In genomic region chr5:139932595-139933271, GRCm38 (mm10) we compare ENCODE assay signal across 8 mouse cellular contexts. TPM values are rescaled to one million over a fixed set of nuclear protein-coding genes. Genes with fewer than 3 reads are reported as not detected.
A peak's percentile ranks its signal among the peaks of the same experiment; 100 is the strongest.
DNase-seq lines count a peak whose midpoint lies in the region; ATAC-seq and TF ChIP-seq lines count a peak whose summit lies in the region.

No protein-coding gene starts in this region.

- H3K36me3 ChIP-seq in embryonic facial prominence, embryonic 15.5 days: no peaks in the 10 kb centered on the region
- H3K36me3 ChIP-seq in hindbrain, embryonic 14.5 days (replicated peaks; ENCODE audit: control insufficient read depth, insufficient read depth): no peaks in the 10 kb centered on the region
- no peaks in the 10 kb centered on the region for H3K36me3 ChIP-seq in midbrain, embryonic 11.5 days (ENCODE audit: control insufficient read depth, insufficient read depth, low read length)
- H3K36me3 ChIP-seq in stomach, embryonic 16.5 days (ENCODE audit: control insufficient read depth, insufficient read depth, low read length): no peaks in the 10 kb centered on the region

- TF ChIP-seq CTCF in left cerebral cortex, adult 2 months (IDR thresholded peaks at IDR 0.05): no peak

- H3K4me3 ChIP-seq in embryonic facial prominence, embryonic 15.5 days (replicated peaks): no peak overlapping the region
- H3K4me3 ChIP-seq in hindbrain, embryonic 14.5 days (replicated peaks; ENCODE audit: low read length): no peak overlapping the region
- H3K4me3 ChIP-seq in left cerebral cortex, adult 2 months: no peak overlapping the region
- no peak overlapping the region for H3K4me3 ChIP-seq in midbrain, embryonic 11.5 days (ENCODE audit: low read depth, low read length)
- H3K4me3 ChIP-seq in stomach, embryonic 16.5 days (replicated peaks; ENCODE audit: low read length): no peak overlapping the region

- 0 out of 2 replicates have a peak overlapping the region, but pooled peaks have one; percentile 2 for H3K4me2 ChIP-seq in embryonic facial prominence, embryonic 15.5 days (replicated peaks)
- H3K4me2 ChIP-seq in hindbrain, embryonic 14.5 days (replicated peaks): 0 out of 2 replicates have a peak overlapping the region, but pooled peaks have one; percentile 24
- H3K4me2 ChIP-seq in midbrain, embryonic 11.5 days: no peak overlapping the region
- no peak overlapping the region for H3K4me2 ChIP-seq in stomach, embryonic 16.5 days (ENCODE audit: low read depth, low read length)

- H3K4me1 ChIP-seq in embryonic facial prominence, embryonic 15.5 days: peaks cover 32% of the 10 kb centered on the region
- H3K4me1 ChIP-seq in hindbrain, embryonic 14.5 days (replicated peaks; ENCODE audit: control insufficient read depth, insufficient read depth, low read length): peaks cover 30% of the 10 kb centered on the region
- H3K4me1 ChIP-seq in midbrain, embryonic 11.5 days (ENCODE audit: control insufficient read depth, insufficient read depth, low read length): peaks cover 22% of the 10 kb centered on the region
- H3K4me1 ChIP-seq in stomach, embryonic 16.5 days (ENCODE audit: control insufficient read depth, insufficient read depth, low read length): peaks cover 14% of the 10 kb centered on the region

- H3K27ac ChIP-seq in embryonic facial prominence, embryonic 15.5 days (replicated peaks): no peak overlapping the region
- peak overlapping the region; percentile 41; the same call in 1 of the 2 replicates for H3K27ac ChIP-seq in hindbrain, embryonic 14.5 days
- H3K27ac ChIP-seq in left cerebral cortex, adult 2 months: no peak overlapping the region
- no peak overlapping the region for H3K27ac ChIP-seq in midbrain, embryonic 11.5 days (ENCODE audit: low read depth, low read length)
- H3K27ac ChIP-seq in stomach, embryonic 16.5 days (ENCODE audit: low read length): no peak overlapping the region

- ATAC-seq in embryonic facial prominence, embryonic 15.5 days (ENCODE audit: insufficient number of reproducible peaks, low FRiP score, low TSS enrichment, low read depth): peak; percentile 27; the same call in 1 of the 2 replicates
- ATAC-seq in hindbrain, embryonic 14.5 days (ENCODE audit: low FRiP score): peak; percentile 71; the same call in 1 of the 2 replicates
- peak; percentile 84 for ATAC-seq in midbrain, embryonic 11.5 days (ENCODE audit: low FRiP score)
- peak; percentile 56 for ATAC-seq in stomach, embryonic 16.5 days (ENCODE audit: insufficient read depth, low FRiP score)

- intact Hi-C loops in left cerebral cortex, adult 2 months (cut with DNase I): no loop called here

- H3K9me3 ChIP-seq in embryonic facial prominence, embryonic 15.5 days (replicated peaks): no peaks in the 10 kb centered on the region
- H3K9me3 ChIP-seq in hindbrain, embryonic 14.5 days (ENCODE audit: control insufficient read depth, low read length): no peaks in the 10 kb centered on the region
- no peaks in the 10 kb centered on the region for H3K9me3 ChIP-seq in midbrain, embryonic 11.5 days (ENCODE audit: control insufficient read depth, low read length)
- no peaks in the 10 kb centered on the region for H3K9me3 ChIP-seq in stomach, embryonic 16.5 days (replicated peaks; ENCODE audit: control insufficient read depth, low read length)

- no peak overlapping the region for H3K9ac ChIP-seq in embryonic facial prominence, embryonic 15.5 days
- no peak overlapping the region for H3K9ac ChIP-seq in hindbrain, embryonic 14.5 days
- no peak overlapping the region for H3K9ac ChIP-seq in midbrain, embryonic 11.5 days (ENCODE audit: low read length)
- H3K9ac ChIP-seq in stomach, embryonic 16.5 days (ENCODE audit: low read length): no peak overlapping the region

- no peaks in the 10 kb centered on the region; the same call in 1 of the 2 replicates for H3K27me3 ChIP-seq in embryonic facial prominence, embryonic 15.5 days
- H3K27me3 ChIP-seq in hindbrain, embryonic 14.5 days (ENCODE audit: control insufficient read depth, insufficient read depth, low read length): 0 out of 2 replicates have a peak, but pooled peaks cover 4% of the 10 kb centered on the region
- no peaks in the 10 kb centered on the region; the same call in 1 of the 2 replicates for H3K27me3 ChIP-seq in midbrain, embryonic 11.5 days (ENCODE audit: control insufficient read depth, insufficient read depth, low read length)
- peaks cover 6% of the 10 kb centered on the region; the same call in 1 of the 2 replicates for H3K27me3 ChIP-seq in stomach, embryonic 16.5 days (ENCODE audit: control insufficient read depth, insufficient read depth, low read length)

- DNase-seq in CD4-positive helper T cell, adult 2 months (ENCODE audit: low read depth, low spot score): peak; percentile 78
- DNase-seq in NIH3T3 (ENCODE audit: low read depth): peak; percentile 83
- DNase-seq in hindbrain, embryonic 14.5 days (ENCODE audit: low spot score): peak; percentile 89
- peak; percentile 74 to 81 for DNase-seq in left cerebral cortex, adult 2 months (ENCODE audit: extremely low spot score in 1 of 2, low spot score in 2 of 2)
- DNase-seq in midbrain, embryonic 11.5 days (ENCODE audit: low spot score, missing footprints): peak; percentile 98
- no peak for DNase-seq in cerebellum, adult 18-20 months

- 38% methylated on average over 13 of the region's 13 CpGs for WGBS in embryonic facial prominence, embryonic 15.5 days
- 34% methylated on average over 13 of the region's 13 CpGs for WGBS in hindbrain, embryonic 14.5 days
- WGBS in midbrain, embryonic 11.5 days: 37% methylated on average over 13 of the region's 13 CpGs
- WGBS in stomach, embryonic 16.5 days: 33% methylated on average over 13 of the region's 13 CpGs

RNA-seq across cellular contexts. Expression of gene Elfn1, which starts 25.0 kb away (rescaled TPM):
- 2.0 and 2.5 TPM in 2 replicates for polyA plus RNA-seq in embryonic facial prominence, embryonic 15.5 days (2015; fragmentation: Nextera tagmentation; extraction: Ambion mirVana)
- polyA plus RNA-seq in hindbrain, embryonic 14.5 days (2014; fragmentation: Nextera tagmentation; extraction: Ambion mirVana): 3.5 and 5.0 TPM in 2 replicates
- total RNA-seq in left cerebral cortex, adult 2 months (2021): 10 to 100 TPM; 34.5 to 38.1 TPM
- polyA plus RNA-seq in midbrain, embryonic 11.5 days (2014; fragmentation: Nextera tagmentation; extraction: Ambion mirVana): 0.77 and 1.0 TPM in 2 replicates
- polyA plus RNA-seq in stomach, embryonic 16.5 days (2015; fragmentation: Nextera tagmentation; extraction: Ambion mirVana): 0.11 and 0.36 TPM in 2 replicates

Comparison
In these comparisons a context has a peak if more than half of its experiments do, and no peak if none do; other contexts are left out.
1. DNase-seq: peak in CD4-positive helper T cell, adult 2 months (single experiment), NIH3T3 (single experiment), hindbrain, embryonic 14.5 days (single experiment), left cerebral cortex, adult 2 months (2 of 2) and midbrain, embryonic 11.5 days (single experiment); none in cerebellum, adult 18-20 months (0 of 2).
2. ATAC-seq: peak in every context shown above with its lines; median percentile 84 in midbrain, embryonic 11.5 days; 71 in hindbrain, embryonic 14.5 days; 56 in stomach, embryonic 16.5 days; 27 in embryonic facial prominence, embryonic 15.5 days.
3. H3K4me2 ChIP-seq: peak in embryonic facial prominence, embryonic 15.5 days (single experiment) and hindbrain, embryonic 14.5 days (single experiment); none in midbrain, embryonic 11.5 days (single experiment) and stomach, embryonic 16.5 days (single experiment).